Mouse (Mus musculus) kidney, adult 2 months (tissue): ENCODE measurements around the gene Uap1.

Experiments used
- CTCF ChIP-seq: fragments of 200-500 bp; conservative IDR thresholded peaks from 2 replicates; pipeline ENCODE4 v1.5.1; 2011; ENCODE audit warnings: low read depth, mild to moderate bottlenecking, control low read depth, low read length, moderate library complexity, mixed read lengths; ENCODE audit not compliant: insufficient read depth, insufficient read length
- POLR2A ChIP-seq: fragments of 200-500 bp; IDR thresholded peaks from one replicate; pipeline ENCODE4 v1.6.1; 2011; ENCODE audit warnings: low read depth, low read length, control low read depth

DNA sequence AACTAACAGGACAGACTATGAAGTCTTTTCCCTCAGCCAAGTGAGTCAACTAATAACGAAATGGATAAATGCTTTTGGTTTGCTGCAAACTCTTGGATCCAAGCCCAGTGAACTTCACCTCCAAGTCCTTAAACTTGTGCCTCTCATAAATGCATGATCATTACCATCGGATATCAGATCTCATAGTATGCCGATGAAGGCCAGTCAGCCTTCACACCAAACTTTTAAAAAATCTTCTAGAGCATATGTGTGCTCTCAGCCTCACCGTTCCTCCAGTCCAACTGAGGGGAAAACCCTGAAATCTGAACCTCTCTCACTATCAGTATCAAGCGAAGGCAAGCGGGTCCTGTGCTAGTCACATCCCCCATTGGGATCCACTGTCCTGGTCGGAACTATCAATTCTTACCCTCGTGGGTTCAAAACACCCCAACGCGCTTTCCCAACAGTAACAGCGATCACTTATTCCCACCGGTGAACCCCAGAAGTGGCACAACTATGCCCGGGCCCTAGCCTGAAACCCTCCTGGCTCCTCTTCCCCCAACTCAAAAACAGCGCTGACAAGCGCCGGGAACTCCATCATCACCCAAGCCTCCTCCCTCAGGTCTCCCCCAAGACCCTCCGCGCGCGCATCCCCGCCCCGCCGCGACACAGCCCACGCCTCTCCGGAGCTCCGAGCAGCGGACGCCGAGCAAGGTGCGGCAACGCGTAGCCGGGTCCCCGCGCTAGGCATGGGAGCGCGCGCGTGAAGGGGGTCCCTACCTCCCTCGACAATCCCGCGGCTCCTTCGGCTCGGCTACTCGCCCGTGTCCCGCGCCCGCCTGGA, 555 bp downstream of the Uap1 start:
- TF ChIP-seq CTCF (no peak), POLR2A (peak; percentile 14)
